Mouse (Mus musculus) urinary bladder, adult 2 months (tissue): ENCODE data around the gene Myf5. TPM values are rescaled to one million over a fixed set of nuclear protein-coding genes. Genes with fewer than 3 reads are reported as not detected.

ENCODE experiments used
- DNase-seq: peaks from one replicate; pipeline ENCODE4 v3.0.0; 2022; ENCODE audit warnings: low spot score
- polyA plus RNA-seq: library from polyadenylated mRNA; depleted of rRNA; stranded (reverse); fragments of >200 nt; gene quantifications from 2 replicates; pipeline ENCODE4 v1.2.3, GENCODE M21; 2012; rRNA removed

Gene Myf5
- 0.03 and 0.04 TPM in 2 replicates for polyA plus RNA-seq

- no peak for DNase-seq
Measured at GRCm38 (mm10) chr10:107485870-107486269, at the start of gene Myf5. TSS of gene Myf5 (minus strand) at chr10:107486134.

DNA sequence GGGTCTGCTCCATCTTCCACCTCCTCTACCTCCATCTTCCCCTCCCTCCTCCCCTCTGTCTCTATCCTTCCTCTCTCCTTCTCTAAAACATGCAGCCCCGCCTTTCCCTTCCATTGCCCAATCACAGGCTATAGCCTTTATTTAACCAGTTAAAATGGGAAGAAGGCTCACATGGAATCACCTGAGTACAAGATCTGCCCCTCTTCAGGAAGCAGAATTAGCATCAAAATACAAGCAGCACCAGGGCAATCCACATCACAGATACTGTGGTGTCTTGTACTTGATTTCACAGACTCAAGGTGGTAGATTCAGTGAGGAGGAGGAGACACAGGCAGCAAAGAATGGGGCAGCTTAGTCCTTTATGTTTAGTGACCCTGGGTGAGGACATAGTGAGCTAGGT is 42.8 kb upstream of the Myf5 start:
- no peak for DNase-seq

- DNase-seq = no peak
Measured at GRCm38 (mm10) chr10:107519216-107519615, 33.3 kb upstream of the Myf5 start.

GRCm38 (mm10) chr10:107516641-107517040 is 30.7 kb upstream of the Myf5 start:
- no peak for DNase-seq

DNA sequence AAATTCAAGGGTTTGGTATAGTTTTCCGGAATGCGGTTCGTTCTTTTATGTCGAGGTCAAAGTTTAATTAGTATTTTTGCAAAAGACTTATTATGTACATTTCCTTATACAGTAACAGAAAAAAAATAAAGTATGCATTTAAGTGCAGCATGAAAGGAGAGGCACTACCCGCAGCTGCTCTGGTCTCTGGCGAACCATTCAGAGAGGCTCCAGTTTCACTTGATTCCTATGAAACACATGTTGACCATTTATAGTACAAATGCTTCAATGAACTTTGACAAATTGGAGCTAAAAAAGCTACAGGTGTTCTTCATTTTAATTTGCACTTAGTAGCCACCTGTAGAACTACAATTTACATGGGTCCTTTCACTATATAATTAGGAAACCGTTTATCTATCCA is 28.8 kb upstream of the Myf5 start:
- DNase-seq = no peak

DNA sequence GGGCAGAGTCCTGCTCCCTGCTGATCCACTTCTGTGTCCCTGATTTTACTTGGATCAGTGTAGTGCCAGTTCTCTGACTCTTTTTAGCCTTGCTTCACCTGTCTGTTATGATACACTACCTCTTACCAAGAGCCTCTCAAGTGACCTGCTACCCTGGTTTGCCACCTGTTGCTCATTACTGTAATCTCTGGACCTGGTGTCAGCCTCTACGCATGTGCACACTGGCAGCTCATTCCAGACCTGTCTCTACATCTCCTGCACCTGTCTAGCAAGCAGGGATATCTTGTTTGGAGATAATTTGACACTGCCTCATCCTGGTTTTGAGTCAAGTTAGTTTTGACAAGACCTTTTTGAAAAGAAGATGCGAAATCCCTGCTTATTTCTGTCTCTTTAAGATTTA is 20.5 kb upstream of the Myf5 start:
- DNase-seq = no peak

DNA sequence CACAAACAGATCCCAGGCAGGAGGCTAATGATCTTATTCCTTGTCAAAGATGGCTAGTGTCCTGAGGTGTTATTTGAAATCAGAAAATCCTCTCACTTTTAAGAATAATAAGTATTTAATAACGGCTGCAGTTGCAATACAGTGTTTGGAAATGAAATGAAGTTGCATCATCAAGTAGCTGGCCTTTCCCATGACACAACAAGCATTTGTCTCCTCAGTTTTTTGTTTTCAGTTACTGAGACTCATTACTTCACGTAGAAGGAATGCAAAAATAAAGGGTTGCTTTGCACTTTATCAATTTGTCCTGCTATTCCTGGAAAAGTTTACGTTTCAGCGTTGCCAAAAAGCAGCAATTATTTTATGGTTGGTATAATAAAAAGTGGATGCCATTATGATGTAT is 17.5 kb upstream of the Myf5 start:
- DNase-seq = no peak

DNA sequence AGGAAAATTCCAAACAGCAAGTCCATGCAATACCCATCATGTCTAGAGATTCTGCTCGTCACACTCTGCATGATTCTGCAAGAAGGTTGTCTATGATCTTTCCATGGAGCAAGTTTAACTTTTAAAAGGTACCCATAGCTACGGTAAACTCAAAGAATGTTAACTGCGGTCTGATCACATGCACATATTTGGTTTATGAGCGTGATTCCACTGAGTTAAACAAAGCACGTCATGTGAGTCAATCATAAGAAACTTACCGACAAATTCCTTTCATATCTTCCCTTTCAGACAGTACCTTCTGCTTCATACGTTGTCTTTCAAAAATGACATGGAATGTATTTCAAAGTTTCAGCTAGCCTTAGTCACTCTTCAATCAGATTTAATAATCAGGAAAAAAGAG is 16.3 kb upstream of the Myf5 start:
- no peak for DNase-seq

DNA sequence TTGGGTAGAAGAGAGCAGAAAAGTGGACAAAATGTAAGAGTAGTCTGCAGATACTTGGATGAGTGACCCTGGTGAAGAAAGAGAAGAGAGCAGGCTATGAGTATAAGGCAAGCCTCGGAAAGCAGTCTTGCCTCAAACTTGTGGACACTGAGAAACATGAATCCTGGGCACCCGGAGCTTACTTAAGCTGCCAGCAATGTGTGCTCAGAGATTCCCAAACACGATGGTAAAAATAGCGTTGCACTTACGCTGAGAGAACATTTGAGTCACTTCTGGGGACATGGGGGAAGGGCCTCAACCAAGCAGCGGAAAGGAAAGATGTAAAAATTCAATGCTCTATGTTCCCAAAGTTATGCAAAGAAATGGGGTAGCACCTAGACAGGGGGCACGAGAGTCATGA is 13.7 kb upstream of the Myf5 start:
- no peak for DNase-seq

DNA sequence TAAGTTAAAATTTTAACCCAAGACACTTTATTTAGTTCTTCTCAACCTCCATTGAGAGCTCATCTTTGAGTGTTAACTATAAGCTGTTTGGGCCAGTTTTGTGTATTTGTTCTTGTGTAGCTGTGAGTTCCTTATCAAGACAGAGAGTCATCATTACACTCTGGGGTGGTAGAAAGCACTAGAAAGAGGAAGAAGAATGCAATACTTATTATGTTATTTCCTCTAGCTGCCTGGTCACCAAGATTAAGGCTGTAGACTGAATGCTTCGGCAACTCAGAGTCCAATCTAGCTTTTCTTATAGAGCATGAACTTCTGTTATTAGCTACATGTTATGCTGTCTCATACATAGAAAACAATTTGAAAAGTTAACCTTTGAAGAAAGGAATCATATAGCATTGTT is 10.5 kb upstream of the Myf5 start:
- DNase-seq = no peak

DNA sequence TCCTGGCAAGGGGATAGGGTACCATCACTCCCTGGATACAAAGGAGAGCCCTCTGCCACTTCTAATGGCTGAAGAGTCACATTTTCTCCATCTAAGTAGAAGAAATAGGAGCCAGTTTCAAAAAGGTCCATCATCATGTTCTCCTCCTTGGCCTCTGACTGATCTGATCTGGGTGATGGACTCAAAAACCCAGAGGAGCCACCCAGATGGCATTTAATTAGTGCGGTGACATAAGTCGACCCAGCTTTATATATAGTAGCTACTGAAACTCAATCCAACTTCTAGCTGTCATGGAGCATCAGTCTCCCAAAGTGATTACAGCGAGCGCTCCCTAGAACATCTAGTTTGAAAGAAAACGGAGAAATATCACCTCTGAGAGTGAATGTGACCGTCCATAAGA is 8.6 kb upstream of the Myf5 start, which contains the start of gene Myf6:
Gene Myf6, minus strand, starts transcription at position 170 of the 400 bp plus-strand sequence.
- DNase-seq = no peak

- no peak for DNase-seq
Measured at GRCm38 (mm10) chr10:107493580-107494474, 7.9 kb upstream of the Myf5 start.

DNA sequence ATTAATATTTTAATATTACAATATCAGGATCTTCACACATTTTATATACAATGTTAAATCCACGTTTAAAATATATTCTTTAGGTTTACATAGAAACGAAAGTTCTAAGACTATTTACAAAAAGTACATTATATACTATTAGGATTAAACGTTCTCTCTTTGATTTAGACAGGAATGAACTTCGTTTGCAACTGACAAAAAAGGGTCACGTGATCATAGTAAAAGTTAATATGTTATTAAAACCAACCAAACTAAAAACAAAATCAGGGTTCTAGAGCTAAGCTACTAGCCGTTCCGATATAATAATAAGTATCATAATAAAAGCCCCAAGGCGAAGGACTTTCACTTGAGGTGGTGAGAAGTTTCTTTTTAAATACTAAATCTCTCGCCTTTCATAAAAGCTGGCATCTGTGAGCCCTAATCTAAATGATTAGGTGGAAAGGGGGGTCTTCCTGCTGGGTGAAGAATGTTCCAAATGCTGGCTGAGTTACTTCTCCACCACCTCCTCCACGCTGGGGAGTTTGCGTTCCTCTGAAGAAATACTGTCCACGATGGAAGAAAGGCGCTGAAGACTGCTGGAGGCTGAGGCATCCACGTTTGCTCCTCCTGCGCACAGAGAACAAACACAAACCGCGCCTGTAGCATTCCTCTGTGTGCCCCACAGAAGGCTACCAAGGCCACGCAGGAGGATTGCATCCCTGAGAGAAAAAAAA is 7.1 kb upstream of the Myf5 start:
- no peak for DNase-seq

DNA sequence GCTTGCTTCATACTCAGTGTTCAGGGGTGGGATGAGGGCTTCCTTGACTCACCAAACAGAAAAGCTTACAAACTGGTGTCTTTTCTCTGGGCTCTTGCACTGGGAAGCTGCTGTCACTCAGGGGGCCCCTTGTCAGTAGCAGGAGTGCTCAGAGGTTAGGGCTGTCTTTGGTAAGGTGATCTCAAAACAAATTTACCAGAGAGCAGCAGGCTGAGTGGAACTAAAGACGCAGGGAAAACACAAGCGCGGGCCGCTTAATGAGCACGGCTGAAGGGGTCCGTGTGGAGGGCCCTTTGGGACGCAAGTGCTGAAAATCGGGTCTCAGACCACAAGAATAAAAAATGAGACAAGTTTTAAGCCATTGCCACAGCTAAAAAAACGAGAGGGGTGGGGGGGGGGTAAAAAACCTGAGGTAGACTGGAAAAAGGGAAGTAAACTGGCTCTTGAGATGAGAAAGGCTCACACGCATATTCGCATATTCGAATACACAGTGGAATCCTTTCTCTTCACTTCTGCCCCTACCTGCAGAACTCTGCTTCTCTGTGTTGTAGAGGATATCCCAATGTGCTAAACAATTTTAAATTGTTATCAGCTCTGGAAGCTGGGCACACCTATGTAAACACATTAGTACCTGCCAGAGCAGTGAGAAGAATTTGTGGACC is 2.9 kb upstream of the Myf5 start:
- no peak for DNase-seq

DNA sequence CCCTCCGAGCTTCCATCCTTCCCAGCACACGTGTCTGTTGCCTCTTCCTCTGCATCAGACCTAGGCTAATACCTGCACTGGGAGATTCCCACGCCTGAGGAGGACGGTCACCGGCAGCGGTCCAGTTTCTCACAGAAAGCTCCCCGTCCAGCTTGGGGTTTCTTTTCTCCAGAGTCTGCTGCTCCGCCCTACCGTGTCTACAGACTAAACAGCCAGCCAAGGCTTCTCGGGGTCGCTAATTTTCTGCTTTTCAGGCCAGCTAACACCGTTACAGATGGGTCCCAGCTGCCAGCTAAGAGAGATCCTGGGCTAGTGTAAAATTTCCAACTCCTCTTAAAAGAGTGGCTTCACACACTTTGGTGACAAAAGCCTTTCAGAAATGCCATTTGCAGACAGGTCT is 836 bp upstream of the Myf5 start:
- no peak for DNase-seq

GRCm38 (mm10) chr10:107484050-107484449 is 1.9 kb downstream of the Myf5 start:
- DNase-seq = no peak

GRCm38 (mm10) chr10:107473497-107473896 is 12.4 kb downstream of the Myf5 start:
- DNase-seq = no peak

DNA sequence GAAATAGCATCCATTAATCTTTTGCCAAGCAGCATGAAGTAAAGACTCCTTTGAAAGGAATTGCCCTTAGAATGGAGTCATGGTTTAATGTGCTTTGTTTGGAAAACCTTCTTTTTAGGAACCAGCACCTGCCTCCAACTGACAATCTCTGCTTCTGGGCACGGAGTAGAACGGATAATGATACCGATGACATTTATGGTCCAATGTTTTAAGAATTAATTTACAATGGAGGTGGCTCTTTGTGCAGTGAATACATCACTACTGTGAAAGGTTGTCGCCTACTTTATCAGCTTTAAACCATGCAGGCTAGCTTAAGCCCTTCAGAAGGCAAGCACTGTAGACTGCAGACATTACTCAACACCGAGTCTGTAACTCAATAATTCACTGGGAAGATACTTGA is 14.2 kb downstream of the Myf5 start:
- DNase-seq = no peak

- no peak for DNase-seq
Measured at GRCm38 (mm10) chr10:107467819-107468218, 18.1 kb downstream of the Myf5 start.

GRCm38 (mm10) chr10:107449496-107450330 is 36.2 kb downstream of the Myf5 start:
- no peak for DNase-seq

DNA sequence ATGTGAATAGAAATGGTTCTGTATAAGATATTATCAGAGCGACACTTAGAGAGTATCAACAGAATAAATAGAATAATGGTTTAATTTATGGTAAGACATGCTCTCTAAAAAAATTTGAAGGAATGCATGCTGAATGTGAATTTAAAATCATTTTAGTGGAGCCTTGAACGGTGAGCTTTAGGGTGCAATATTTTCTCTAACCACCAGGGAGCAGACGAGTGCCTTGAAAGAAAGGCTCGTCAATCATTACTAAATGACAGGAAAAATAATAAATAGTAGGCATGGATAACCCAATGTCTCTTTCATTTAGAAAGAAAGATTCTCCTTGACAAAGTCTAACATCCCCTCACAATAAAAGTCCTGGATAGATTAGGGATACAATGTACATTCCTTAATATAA is 43.2 kb downstream of the Myf5 start:
- DNase-seq = no peak

GRCm38 (mm10) chr10:107436967-107437366 is 49.0 kb downstream of the Myf5 start:
- no peak for DNase-seq
